Mouse (Mus musculus) hematopoietic multipotent progenitor cell, adult 10-12 weeks (in vitro differentiated cells): Measurements from ENCODE around the gene Pate4. TPM values are rescaled to one million over a fixed set of nuclear protein-coding genes. Genes with fewer than 3 reads are reported as not detected.

Experiments used
- polyA plus RNA-seq: library from polyadenylated mRNA; stranded (reverse); fragments of >175 nt; gene quantifications from 2 replicates; pipeline ENCODE4 v1.2.3, GENCODE M21; 2012; ENCODE audit warnings: low replicate concordance

Gene Pate4
- polyA plus RNA-seq: not detected in 2 replicates

GRCm38 (mm10) chr9:35611841-35612240 is at the start of gene Pate4:
Gene Pate4, minus strand, starts transcription at chr9:35611941.

GRCm38 (mm10) chr9:35648102-35648501 is 36.4 kb upstream of the Pate4 start, which contains the start of gene Pate3:
Gene Pate3, minus strand, starts transcription at chr9:35648202.

GRCm38 (mm10) chr9:35569571-35570534 is 41.9 kb downstream of the Pate4 start, which contains the start of the genes Pate2 and Hyls1:
Gene Pate2, plus strand, starts transcription at chr9:35570284.
Gene Hyls1, minus strand, starts transcription at chr9:35570398.

GRCm38 (mm10) chr9:35558257-35559008 is 53.3 kb downstream of the Pate4 start, which contains the start of the genes Ddx25 and Pus3:
Gene Ddx25, minus strand, starts transcription at chr9:35558528.
Gene Pus3, plus strand, starts transcription at chr9:35558595.

Other genes with a start within 250 kb of the Pate4 start
- gene Cdon, start 190.8 kb downstream of the Pate4 start, polyA plus RNA-seq: 0.62 and 1.0 TPM in 2 replicates
- not detected in 2 replicates for gene Gm1113, start 93.7 kb downstream of the Pate4 start, polyA plus RNA-seq
- gene Ddx25, start 53.4 kb downstream of the Pate4 start, polyA plus RNA-seq: 0.10 and 0.12 TPM in 2 replicates
- gene Pus3, start 53.3 kb downstream of the Pate4 start, polyA plus RNA-seq: 0.81 and 2.2 TPM in 2 replicates
- 0.16 and 0.33 TPM in 2 replicates for gene Pate2, start 41.7 kb downstream of the Pate4 start, polyA plus RNA-seq
- 2.8 and 2.9 TPM in 2 replicates for gene Hyls1, start 41.5 kb downstream of the Pate4 start, polyA plus RNA-seq
- not detected in 2 replicates for gene Pate3, start 36.3 kb upstream of the Pate4 start, polyA plus RNA-seq
- gene Pate1, start 75.4 kb upstream of the Pate4 start, polyA plus RNA-seq: not detected in 2 replicates
- not detected in 2 replicates for gene Gm17677, start 129.1 kb upstream of the Pate4 start, polyA plus RNA-seq
- not detected in 2 replicates for gene Gm17727, start 166.2 kb upstream of the Pate4 start, polyA plus RNA-seq
- gene Gm27235, start 178.2 kb upstream of the Pate4 start, polyA plus RNA-seq: not detected in 2 replicates
- gene D730048I06Rik, start 178.2 kb upstream of the Pate4 start, polyA plus RNA-seq: not detected in 2 replicates
- not detected in 2 replicates for gene 9230110F15Rik, start 232.2 kb upstream of the Pate4 start, polyA plus RNA-seq